Comparison of ENCODE assay signal across 7 mouse cellular contexts in genomic region chr11:121228129-121229017, GRCm38 (mm10). TPM values are rescaled to one million over a fixed set of nuclear protein-coding genes. Genes with fewer than 3 reads are reported as not detected.
DNase-seq lines count a peak whose midpoint lies in the region; ATAC-seq lines count a peak whose summit lies in the region.

No protein-coding gene starts in this region.

- peak overlapping the region; percentile 72 for H3K9ac ChIP-seq in forebrain, embryonic 16.5 days (replicated peaks; ENCODE audit: low read depth, low read length)
- H3K9ac ChIP-seq in liver, embryonic 13.5 days: peak overlapping the region; percentile 88

- peaks cover 15% of the 10 kb centered on the region for H3K36me3 ChIP-seq in forebrain, embryonic 16.5 days (ENCODE audit: control insufficient read depth, insufficient read depth)
- H3K36me3 ChIP-seq in liver, embryonic 13.5 days: peaks cover 46% of the 10 kb centered on the region

- H3K27ac ChIP-seq in forebrain, embryonic 16.5 days (ENCODE audit: low read length): peak overlapping the region; percentile 52
- peak overlapping the region; percentile 86 for H3K27ac ChIP-seq in liver, embryonic 13.5 days

- H3K9me3 ChIP-seq in forebrain, embryonic 16.5 days (ENCODE audit: control insufficient read depth, low read length): no peaks in the 10 kb centered on the region
- H3K9me3 ChIP-seq in liver, embryonic 13.5 days (replicated peaks): no peaks in the 10 kb centered on the region

- H3K4me1 ChIP-seq in forebrain, embryonic 16.5 days (replicated peaks; ENCODE audit: control insufficient read depth, insufficient read depth, low read length): peaks cover 20% of the 10 kb centered on the region
- peaks cover 55% of the 10 kb centered on the region for H3K4me1 ChIP-seq in liver, embryonic 13.5 days (replicated peaks)

- DNase-seq in B cell, adult 2 months: peak; percentile 39 to 43
- DNase-seq in CD4-positive, CD25-positive, alpha-beta regulatory T cell, adult 2 months (ENCODE audit: low read depth, low spot score): peak; percentile 54
- no peak for DNase-seq in liver, embryonic 13.5 days
- no peak for DNase-seq in embryo, embryonic 11 days
- DNase-seq in left cerebral cortex, adult 9 months (ENCODE audit: low spot score in 2 of 2): no peak

- H3K4me3 ChIP-seq in forebrain, embryonic 16.5 days (replicated peaks; ENCODE audit: low read length): peak overlapping the region; percentile 84
- peak overlapping the region; percentile 77 for H3K4me3 ChIP-seq in liver, embryonic 13.5 days (replicated peaks)

- H3K27me3 ChIP-seq in forebrain, embryonic 16.5 days (replicated peaks; ENCODE audit: control insufficient read depth, insufficient read depth, low read length): no peaks in the 10 kb centered on the region
- no peaks in the 10 kb centered on the region for H3K27me3 ChIP-seq in liver, embryonic 13.5 days

- H3K4me2 ChIP-seq in forebrain, embryonic 16.5 days (ENCODE audit: low read length): peak overlapping the region; percentile 67
- H3K4me2 ChIP-seq in liver, embryonic 13.5 days: peak overlapping the region; percentile 89

- 18% methylated on average over 21 of the region's 21 CpGs for WGBS in forebrain, embryonic 16.5 days
- 14% methylated on average over 21 of the region's 21 CpGs for WGBS in liver, embryonic 13.5 days (ENCODE audit: insufficient replicate concordance)

- 0 out of 2 replicates have a peak, but pooled peaks have one; percentile 2 for ATAC-seq in forebrain, embryonic 16.5 days
- ATAC-seq in liver, embryonic 13.5 days (ENCODE audit: low read depth): peak; percentile 9
- peak; percentile 39 for ATAC-seq in neutrophil, adult 5-6 weeks (ENCODE audit: extremely low read depth, insufficient number of reproducible peaks, low FRiP score, poor library complexity, severe bottlenecking)

RNA-seq across cellular contexts. Expression of gene Cybc1, which starts 0.7 kb away (rescaled TPM):
- 44.2 and 47.4 TPM in 2 replicates for polyA plus RNA-seq in forebrain, embryonic 16.5 days (2015; fragmentation: Nextera tagmentation; extraction: Ambion mirVana)
- 20.0 and 21.0 TPM in 2 replicates for polyA plus RNA-seq in liver, embryonic 13.5 days (2015; fragmentation: Nextera tagmentation; extraction: Ambion mirVana)
- 116 and 134 TPM in 2 replicates for total RNA-seq in neutrophil, adult 5-6 weeks (2017)

RNA-seq across cellular contexts. Expression of gene Narf, which starts 8.7 kb away (rescaled TPM):
- polyA plus RNA-seq in forebrain, embryonic 16.5 days (2015; fragmentation: Nextera tagmentation; extraction: Ambion mirVana): 108 and 114 TPM in 2 replicates
- 101 and 117 TPM in 2 replicates for polyA plus RNA-seq in liver, embryonic 13.5 days (2015; fragmentation: Nextera tagmentation; extraction: Ambion mirVana)
- total RNA-seq in neutrophil, adult 5-6 weeks (2017): 71.0 and 76.1 TPM in 2 replicates

RNA-seq across cellular contexts. Expression of gene Ogfod3, which starts 23.9 kb away (rescaled TPM):
- polyA plus RNA-seq in forebrain, embryonic 16.5 days (2015; fragmentation: Nextera tagmentation; extraction: Ambion mirVana): 14.8 and 15.3 TPM in 2 replicates
- 14.7 and 14.9 TPM in 2 replicates for polyA plus RNA-seq in liver, embryonic 13.5 days (2015; fragmentation: Nextera tagmentation; extraction: Ambion mirVana)
- total RNA-seq in neutrophil, adult 5-6 weeks (2017): 5.4 and 6.6 TPM in 2 replicates

RNA-seq across cellular contexts. Expression of gene Hexdc, which starts 24.1 kb away (rescaled TPM):
- polyA plus RNA-seq in forebrain, embryonic 16.5 days (2015; fragmentation: Nextera tagmentation; extraction: Ambion mirVana): 14.8 and 22.9 TPM in 2 replicates
- polyA plus RNA-seq in liver, embryonic 13.5 days (2015; fragmentation: Nextera tagmentation; extraction: Ambion mirVana): 2.2 and 2.4 TPM in 2 replicates
- 11.5 and 17.3 TPM in 2 replicates for total RNA-seq in neutrophil, adult 5-6 weeks (2017)

RNA-seq across cellular contexts. Expression of gene Foxk2, which starts 31.4 kb away (rescaled TPM):
- polyA plus RNA-seq in forebrain, embryonic 16.5 days (2015; fragmentation: Nextera tagmentation; extraction: Ambion mirVana): 14.2 and 14.3 TPM in 2 replicates
- polyA plus RNA-seq in liver, embryonic 13.5 days (2015; fragmentation: Nextera tagmentation; extraction: Ambion mirVana): 3.4 and 3.9 TPM in 2 replicates
- total RNA-seq in neutrophil, adult 5-6 weeks (2017): 22.1 and 26.4 TPM in 2 replicates

Comparison
In these comparisons a context has a peak if more than half of its experiments do, and no peak if none do; other contexts are left out.
1. DNase-seq: peak in B cell, adult 2 months (2 of 2) and CD4-positive, CD25-positive, alpha-beta regulatory T cell, adult 2 months (single experiment); none in liver, embryonic 13.5 days (single experiment), embryo, embryonic 11 days (single experiment) and left cerebral cortex, adult 9 months (0 of 2).
2. Peak in every context shown above with its lines, with median percentiles within 50 percentile points of each other: ATAC-seq.